Mouse (Mus musculus) urinary bladder, adult 18-20 months (tissue): ENCODE data around the gene Arrdc5.

Experiments used
- DNase-seq, 2 experiments: peaks; one replicate each; pipeline ENCODE4 v3.0.0; 2022; ENCODE audit warnings: low spot score in 2 of 2, mixed read lengths in 2 of 2

Gene Arrdc5

GRCm38 (mm10) chr17:56255429-56255828 lies 44.7 kb downstream of the Arrdc5 start:
- DNase-seq: no peak

GRCm38 (mm10) chr17:56254695-56255094 lies 45.4 kb downstream of the Arrdc5 start:
- no peak for DNase-seq

DNA sequence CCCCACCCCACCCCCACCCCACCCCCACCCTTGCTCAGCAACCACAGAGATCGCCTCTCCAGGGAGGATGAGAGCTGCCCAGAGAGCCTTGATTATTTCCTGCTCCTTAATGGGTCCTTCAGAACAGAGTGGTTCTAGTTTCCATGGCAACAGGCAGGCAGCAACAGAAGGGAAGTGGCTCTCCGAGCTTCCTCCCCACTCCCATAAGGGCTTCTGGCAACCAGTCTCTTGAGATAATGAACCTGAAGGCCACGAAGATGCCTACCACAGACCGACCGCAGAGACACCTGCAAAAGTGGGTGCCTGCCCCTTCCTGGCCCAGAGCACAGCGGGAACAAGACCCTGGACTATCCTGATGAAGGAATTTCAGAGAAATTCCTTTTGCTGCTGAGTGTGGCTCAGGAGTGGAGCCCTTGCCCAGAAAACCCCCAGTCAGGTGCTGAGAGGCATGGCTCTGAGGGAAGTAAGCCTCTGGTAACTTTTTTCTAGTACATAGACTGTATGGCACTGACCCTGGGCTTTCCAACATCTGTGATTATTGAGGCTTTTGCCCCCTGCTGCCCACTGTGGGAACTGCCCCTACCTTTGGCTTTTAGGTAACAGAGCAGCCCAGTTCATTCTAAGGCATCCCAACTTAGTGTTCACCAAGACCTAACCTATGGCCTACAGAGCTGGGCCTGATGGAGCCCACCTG lies 48.8 kb downstream of the Arrdc5 start:
- peak in 1 of 2 experiments; percentile 53 for DNase-seq

- DNase-seq: no peak
Measured at GRCm38 (mm10) chr17:56245608-56246007, 54.5 kb downstream of the Arrdc5 start.
